In genomic region chr13:47178182-47178581, GRCm38 (mm10) we compare ENCODE assay signal across 18 mouse cellular contexts. TPM values are rescaled to one million over a fixed set of nuclear protein-coding genes. Genes with fewer than 3 reads are reported as not detected.
DNase-seq lines count a peak whose midpoint lies in the region; ATAC-seq and TF ChIP-seq lines count a peak whose summit lies in the region.
"Had no signal": no experiment of that assay in that cellular context is flagged by ENCODE, and none has a peak within 500 bp of the region (broad histone marks: within the 10 kb centered on the region; RNA-seq: fewer than 3 reads in every experiment).

No protein-coding gene starts in this region.

- H3K27ac ChIP-seq in limb, embryonic 15.5 days, result no peak overlapping the region
- H3K27ac ChIP-seq in limb, embryonic 10.5 days, result no peak overlapping the region
- 0 out of 2 replicates have a peak overlapping the region, but pooled peaks have one; percentile 10 for H3K27ac ChIP-seq in embryonic facial prominence, embryonic 10.5 days (replicated peaks)
- H3K27ac ChIP-seq in neural tube, embryonic 15.5 days (replicated peaks), result no peak overlapping the region
- H3K27ac ChIP-seq in layer of hippocampus, adult 2 months, result no peak overlapping the region
- H3K27ac ChIP-seq: forebrain, embryonic 13.5 days; heart, adult 2 months; heart, embryonic 15.5 days; hindbrain, embryonic 12.5 days; intestine, embryonic 15.5 days; neural tube, embryonic 13.5 days had no signal

- peak; percentile 17 to 18 for DNase-seq in cerebellum, postnatal 14 days
- no peak for DNase-seq in cerebellum, adult 8-10 months
- DNase-seq in limb, embryonic 10.5 days (ENCODE audit: low spot score), result no peak
- DNase-seq in embryonic facial prominence, embryonic 10.5 days (ENCODE audit: low spot score), result no peak
- DNase-seq in gastrocnemius, postnatal 25 days, result peak; percentile 63
- no peak for DNase-seq in layer of hippocampus, adult 2 months (ENCODE audit: low spot score in 2 of 2)
- DNase-seq: cerebellum, adult 9-11 months; embryo, embryonic 11 days; heart, adult 2 months; kidney, postnatal 14 days had no signal

- H3K4me3 ChIP-seq in limb, embryonic 15.5 days, result no peak overlapping the region
- H3K4me3 ChIP-seq in limb, embryonic 10.5 days, result no peak overlapping the region
- H3K4me3 ChIP-seq in embryonic facial prominence, embryonic 10.5 days, result no peak overlapping the region
- H3K4me3 ChIP-seq in neural tube, embryonic 15.5 days (replicated peaks), result no peak overlapping the region
- H3K4me3 ChIP-seq in layer of hippocampus, adult 2 months, result no peak overlapping the region
- H3K4me3 ChIP-seq: forebrain, embryonic 13.5 days; heart, adult 2 months; heart, embryonic 15.5 days; hindbrain, embryonic 12.5 days; intestine, embryonic 15.5 days; neural tube, embryonic 13.5 days had no signal

- WGBS in limb, embryonic 15.5 days, result 64% methylated on average over 8 of the region's 8 CpGs
- 80% methylated on average over 8 of the region's 8 CpGs for WGBS in limb, embryonic 10.5 days
- 87% methylated on average over 8 of the region's 8 CpGs for WGBS in embryonic facial prominence, embryonic 10.5 days
- WGBS in neural tube, embryonic 15.5 days, result 77% methylated on average over 8 of the region's 8 CpGs

- TF ChIP-seq CTCF in layer of hippocampus, adult 2 months (conservative IDR thresholded peaks at IDR 0.05), result no peak

- peak; percentile 67 for ATAC-seq in limb, embryonic 15.5 days (ENCODE audit: insufficient number of reproducible peaks, low FRiP score, low TSS enrichment, low read depth)
- no peak for ATAC-seq in neural tube, embryonic 15.5 days (ENCODE audit: low FRiP score)
- ATAC-seq: forebrain, embryonic 13.5 days; intestine, embryonic 15.5 days had no signal

- no peak overlapping the region for H3K4me2 ChIP-seq in limb, embryonic 15.5 days
- H3K4me2 ChIP-seq in neural tube, embryonic 15.5 days, result no peak overlapping the region
- H3K4me2 ChIP-seq: forebrain, embryonic 13.5 days; heart, embryonic 15.5 days; hindbrain, embryonic 12.5 days; intestine, embryonic 15.5 days; neural tube, embryonic 13.5 days had no signal

- H3K4me1 ChIP-seq in limb, embryonic 15.5 days, result 0 out of 2 replicates have a peak, but pooled peaks cover 5% of the 10 kb centered on the region
- H3K4me1 ChIP-seq in limb, embryonic 10.5 days, result no peaks in the 10 kb centered on the region
- H3K4me1 ChIP-seq in embryonic facial prominence, embryonic 10.5 days, result peaks cover 4% of the 10 kb centered on the region; the same call in 1 of the 2 replicates
- H3K4me1 ChIP-seq in neural tube, embryonic 15.5 days, result no peaks in the 10 kb centered on the region
- H3K4me1 ChIP-seq: forebrain, embryonic 13.5 days; heart, embryonic 15.5 days; hindbrain, embryonic 12.5 days; intestine, embryonic 15.5 days; neural tube, embryonic 13.5 days had no signal

- H3K36me3 ChIP-seq in limb, embryonic 15.5 days, result no peaks in the 10 kb centered on the region
- H3K36me3 ChIP-seq in limb, embryonic 10.5 days, result no peaks in the 10 kb centered on the region
- no peaks in the 10 kb centered on the region for H3K36me3 ChIP-seq in embryonic facial prominence, embryonic 10.5 days (replicated peaks)
- no peaks in the 10 kb centered on the region for H3K36me3 ChIP-seq in neural tube, embryonic 15.5 days
- H3K36me3 ChIP-seq: heart, embryonic 15.5 days; hindbrain, embryonic 12.5 days; intestine, embryonic 15.5 days; neural tube, embryonic 13.5 days had no signal

- H3K9me3 ChIP-seq in limb, embryonic 15.5 days, result no peaks in the 10 kb centered on the region
- H3K9me3 ChIP-seq in limb, embryonic 10.5 days (replicated peaks), result no peaks in the 10 kb centered on the region
- no peaks in the 10 kb centered on the region for H3K9me3 ChIP-seq in embryonic facial prominence, embryonic 10.5 days
- no peaks in the 10 kb centered on the region for H3K9me3 ChIP-seq in neural tube, embryonic 15.5 days (replicated peaks)
- H3K9me3 ChIP-seq: heart, embryonic 15.5 days; hindbrain, embryonic 12.5 days; intestine, embryonic 15.5 days; neural tube, embryonic 13.5 days had no signal

- no peaks in the 10 kb centered on the region for H3K27me3 ChIP-seq in limb, embryonic 15.5 days
- H3K27me3 ChIP-seq in limb, embryonic 10.5 days (ENCODE audit: low read depth, poor library complexity, severe bottlenecking), result no peaks in the 10 kb centered on the region
- H3K27me3 ChIP-seq in embryonic facial prominence, embryonic 10.5 days (replicated peaks; ENCODE audit: low read depth, poor library complexity, severe bottlenecking), result no peaks in the 10 kb centered on the region
- H3K27me3 ChIP-seq in neural tube, embryonic 15.5 days (replicated peaks), result no peaks in the 10 kb centered on the region
- H3K27me3 ChIP-seq: forebrain, embryonic 13.5 days; heart, embryonic 15.5 days; hindbrain, embryonic 12.5 days; intestine, embryonic 15.5 days; neural tube, embryonic 13.5 days had no signal

- no peak overlapping the region for H3K9ac ChIP-seq in limb, embryonic 15.5 days
- H3K9ac ChIP-seq in neural tube, embryonic 15.5 days (replicated peaks), result no peak overlapping the region
- H3K9ac ChIP-seq: forebrain, embryonic 13.5 days; heart, embryonic 15.5 days; hindbrain, embryonic 12.5 days; intestine, embryonic 15.5 days; neural tube, embryonic 13.5 days had no signal

RNA-seq across cellular contexts. Expression of gene Rnf144b, which starts 55.7 kb away (rescaled TPM):
- 3.9 and 4.4 TPM in 2 replicates for polyA plus RNA-seq in limb, embryonic 15.5 days (2015; fragmentation: Nextera tagmentation; extraction: Ambion mirVana)
- 0.45 and 0.61 TPM in 2 replicates for polyA plus RNA-seq in limb, embryonic 10.5 days (2016; fragmentation: Nextera tagmentation; extraction: Ambion mirVana)
- 0.79 and 0.90 TPM in 2 replicates for polyA plus RNA-seq in embryonic facial prominence, embryonic 10.5 days (2016; fragmentation: Nextera tagmentation; extraction: Ambion mirVana)
- total RNA-seq in gastrocnemius, postnatal 25 days (2021), result 10 to 100 TPM; 11.3 to 12.3 TPM
- 1.1 and 1.2 TPM in 2 replicates for polyA plus RNA-seq in neural tube, embryonic 15.5 days (2015; fragmentation: Nextera tagmentation; extraction: Ambion mirVana)
- 10 to 100 TPM; 11.4 to 11.6 TPM for total RNA-seq in layer of hippocampus, adult 2 months (2021)
- total RNA-seq: MEL had no signal

Comparison
In these comparisons a context has a peak if more than half of its experiments do, and no peak if none do; other contexts are left out.
1. DNase-seq: peak in cerebellum, postnatal 14 days (2 of 2) and gastrocnemius, postnatal 25 days (single experiment); none in cerebellum, adult 8-10 months (single experiment), limb, embryonic 10.5 days (single experiment), embryonic facial prominence, embryonic 10.5 days (single experiment) and layer of hippocampus, adult 2 months (0 of 2).